Mouse (Mus musculus): Measurements from ENCODE around the gene Slc51a. TPM values are rescaled to one million over a fixed set of nuclear protein-coding genes. Genes with fewer than 3 reads are reported as not detected.

Slc51a gene
- 0.38 and 0.51 TPM in 2 replicates for polyA plus RNA-seq (2014; fragmentation: Nextera tagmentation; extraction: Ambion mirVana)

- H3K4me3 ChIP-seq (ENCODE audit: low read depth, low read length), result no peak within 1 kb of the TSS
- 72% methylated on average over 15 of the region's 15 CpGs for WGBS
- no peak for ATAC-seq (ENCODE audit: insufficient read depth, low FRiP score, low TSS enrichment)
- no peaks in the 10 kb centered on the region for H3K9me3 ChIP-seq (ENCODE audit: control insufficient read depth, low read length)
- no peak within 1 kb of the TSS for H3K27ac ChIP-seq (ENCODE audit: low read depth, low read length)
- no peak within 1 kb of the TSS for H3K9ac ChIP-seq (ENCODE audit: low read length)
- no peaks in the 10 kb centered on the region for H3K36me3 ChIP-seq (ENCODE audit: control insufficient read depth, insufficient read depth, low read length)
- no peak within 1 kb of the TSS for H3K4me2 ChIP-seq (ENCODE audit: low read depth)
- no peaks in the 10 kb centered on the region for H3K27me3 ChIP-seq (ENCODE audit: control insufficient read depth, insufficient read depth, low read length)
- no peak for DNase-seq (ENCODE audit: low spot score)
- H3K4me1 ChIP-seq (ENCODE audit: control insufficient read depth, insufficient read depth, low read length), result no peaks in the 10 kb centered on the region
These were observed at the start of gene Slc51a for GRCm38 (mm10) chr16:32487234-32488111. Gene Slc51a (minus strand): TSS chr16:32487879.

GRCm38 (mm10) chr16:32535157-32535751 is 47.6 kb upstream of the Slc51a start:
- no peak overlapping the region for H3K27ac ChIP-seq (ENCODE audit: low read depth, low read length)
- DNase-seq (ENCODE audit: low spot score), result no peak
- H3K36me3 ChIP-seq (ENCODE audit: control insufficient read depth, insufficient read depth, low read length), result no peaks in the 10 kb centered on the region
- WGBS, result 31% methylated on average over 5 of the region's 5 CpGs
- ATAC-seq (ENCODE audit: insufficient read depth, low FRiP score, low TSS enrichment), result no peak
- H3K9me3 ChIP-seq (ENCODE audit: control insufficient read depth, low read length), result no peaks in the 10 kb centered on the region
- H3K9ac ChIP-seq (ENCODE audit: low read length), result no peak overlapping the region
- H3K4me1 ChIP-seq (ENCODE audit: control insufficient read depth, insufficient read depth, low read length), result peaks cover 6% of the 10 kb centered on the region
- H3K4me2 ChIP-seq (ENCODE audit: low read depth), result no peak overlapping the region
- no peaks in the 10 kb centered on the region for H3K27me3 ChIP-seq (ENCODE audit: control insufficient read depth, insufficient read depth, low read length)
- H3K4me3 ChIP-seq (ENCODE audit: low read depth, low read length), result no peak overlapping the region

- H3K9ac ChIP-seq (ENCODE audit: low read length), result no peak overlapping the region
- H3K4me1 ChIP-seq (ENCODE audit: control insufficient read depth, insufficient read depth, low read length), result peaks cover 6% of the 10 kb centered on the region
- no peak overlapping the region for H3K4me3 ChIP-seq (ENCODE audit: low read depth, low read length)
- no peak overlapping the region for H3K27ac ChIP-seq (ENCODE audit: low read depth, low read length)
- ATAC-seq (ENCODE audit: insufficient read depth, low FRiP score, low TSS enrichment) (no peak), DNase-seq (ENCODE audit: low spot score) (no peak)
- no peaks in the 10 kb centered on the region for H3K9me3 ChIP-seq (ENCODE audit: control insufficient read depth, low read length)
- no peaks in the 10 kb centered on the region for H3K27me3 ChIP-seq (ENCODE audit: control insufficient read depth, insufficient read depth, low read length)
- H3K4me2 ChIP-seq (ENCODE audit: low read depth), result no peak overlapping the region
- WGBS, result 67% methylated on average over 18 of the region's 18 CpGs
- H3K36me3 ChIP-seq (ENCODE audit: control insufficient read depth, insufficient read depth, low read length), result no peaks in the 10 kb centered on the region
These were observed 45.5 kb upstream of the Slc51a start for GRCm38 (mm10) chr16:32532878-32533826.

GRCm38 (mm10) chr16:32526906-32527305 is 39.2 kb upstream of the Slc51a start:
- whole genome bisulfite sequencing, result 69% methylated on average over 7 of the region's 7 CpGs
- Histone ChIP-seq H3K27ac (ENCODE audit: low read depth, low read length) (no peak overlapping the region), H3K4me1 (ENCODE audit: control insufficient read depth, insufficient read depth, low read length) (no peaks in the 10 kb centered on the region; the same call in 1 of the 2 replicates), H3K4me3 (ENCODE audit: low read depth, low read length) (no peak overlapping the region), H3K9ac (ENCODE audit: low read length) (no peak overlapping the region), H3K4me2 (ENCODE audit: low read depth) (no peak overlapping the region), H3K36me3 (ENCODE audit: control insufficient read depth, insufficient read depth, low read length) (no peaks in the 10 kb centered on the region), H3K9me3 (ENCODE audit: control insufficient read depth, low read length) (no peaks in the 10 kb centered on the region), H3K27me3 (ENCODE audit: control insufficient read depth, insufficient read depth, low read length) (no peaks in the 10 kb centered on the region)
- ATAC-seq (ENCODE audit: insufficient read depth, low FRiP score, low TSS enrichment) (no peak), DNase-seq (ENCODE audit: low spot score) (no peak)

GRCm38 (mm10) chr16:32524244-32524615 is 36.6 kb upstream of the Slc51a start:
- Histone ChIP-seq H3K27ac (ENCODE audit: low read depth, low read length) (peak overlapping the region; percentile 58), H3K4me1 (ENCODE audit: control insufficient read depth, insufficient read depth, low read length) (no peaks in the 10 kb centered on the region; the same call in 1 of the 2 replicates), H3K9ac (ENCODE audit: low read length) (no peak overlapping the region; the same call in 1 of the 2 replicates), H3K27me3 (ENCODE audit: control insufficient read depth, insufficient read depth, low read length) (no peaks in the 10 kb centered on the region), H3K4me2 (ENCODE audit: low read depth) (no peak overlapping the region), H3K36me3 (ENCODE audit: control insufficient read depth, insufficient read depth, low read length) (no peaks in the 10 kb centered on the region), H3K9me3 (ENCODE audit: control insufficient read depth, low read length) (no peaks in the 10 kb centered on the region), H3K4me3 (ENCODE audit: low read depth, low read length) (no peak overlapping the region)
- ATAC-seq (ENCODE audit: insufficient read depth, low FRiP score, low TSS enrichment), result no peak
- 66% methylated on average over 5 of the region's 5 CpGs for WGBS
- DNase-seq (ENCODE audit: low spot score), result no peak

GRCm38 (mm10) chr16:32523462-32524243 is 36.0 kb upstream of the Slc51a start:
- Histone ChIP-seq H3K4me2 (ENCODE audit: low read depth) (no peak overlapping the region), H3K9ac (ENCODE audit: low read length) (no peak overlapping the region), H3K36me3 (ENCODE audit: control insufficient read depth, insufficient read depth, low read length) (no peaks in the 10 kb centered on the region), H3K27me3 (ENCODE audit: control insufficient read depth, insufficient read depth, low read length) (no peaks in the 10 kb centered on the region), H3K27ac (ENCODE audit: low read depth, low read length) (peak overlapping the region; percentile 58; the same call in 1 of the 2 replicates), H3K4me1 (ENCODE audit: control insufficient read depth, insufficient read depth, low read length) (no peaks in the 10 kb centered on the region; the same call in 1 of the 2 replicates), H3K9me3 (ENCODE audit: control insufficient read depth, low read length) (no peaks in the 10 kb centered on the region), H3K4me3 (ENCODE audit: low read depth, low read length) (no peak overlapping the region)
- ATAC-seq (ENCODE audit: insufficient read depth, low FRiP score, low TSS enrichment) (peak; percentile 71), DNase-seq (ENCODE audit: low spot score) (peak; percentile 36)
- WGBS, result 57% methylated on average over 8 of the region's 8 CpGs

GRCm38 (mm10) chr16:32522578-32523194 is 35.0 kb upstream of the Slc51a start:
- no peaks in the 10 kb centered on the region; the same call in 1 of the 2 replicates for H3K4me1 ChIP-seq (ENCODE audit: control insufficient read depth, insufficient read depth, low read length)
- no peaks in the 10 kb centered on the region for H3K36me3 ChIP-seq (ENCODE audit: control insufficient read depth, insufficient read depth, low read length)
- no peak overlapping the region for H3K27ac ChIP-seq (ENCODE audit: low read depth, low read length)
- H3K9me3 ChIP-seq (ENCODE audit: control insufficient read depth, low read length), result no peaks in the 10 kb centered on the region
- H3K9ac ChIP-seq (ENCODE audit: low read length), result no peak overlapping the region
- ATAC-seq (ENCODE audit: insufficient read depth, low FRiP score, low TSS enrichment), result no peak
- WGBS, result 90% methylated on average over 6 of the region's 6 CpGs
- no peaks in the 10 kb centered on the region for H3K27me3 ChIP-seq (ENCODE audit: control insufficient read depth, insufficient read depth, low read length)
- no peak overlapping the region for H3K4me2 ChIP-seq (ENCODE audit: low read depth)
- no peak overlapping the region for H3K4me3 ChIP-seq (ENCODE audit: low read depth, low read length)
- no peak for DNase-seq (ENCODE audit: low spot score)

Measured in neural tube, embryonic 11.5 days (tissue).